Mouse (Mus musculus) kidney, postnatal 10 days (tissue): ENCODE results near the gene Lamtor3.
"Not testable (repeated sequence)": the region's sequence is repeated elsewhere in the genome, so short reads cannot be mapped to it uniquely, and the experiment has no call there.

Experiments
- DNase-seq: peaks from one replicate; pipeline ENCODE4 v3.0.0; 2021; ENCODE audit warnings: mixed read lengths

Lamtor3 gene

GRCm38 (mm10) chr3:137935570-137936525, 17.5 kb downstream of the Lamtor3 start:
- DNase-seq: no peak

- no peak for DNase-seq
These were observed 18.2 kb downstream of the Lamtor3 start for GRCm38 (mm10) chr3:137936541-137936940.

- DNase-seq: peak; percentile 71
These were observed 20.3 kb downstream of the Lamtor3 start for GRCm38 (mm10) chr3:137938608-137939007.

GRCm38 (mm10) chr3:137940757-137941156, 22.5 kb downstream of the Lamtor3 start:
- DNase-seq: no peak

GRCm38 (mm10) chr3:137941555-137941954, 23.2 kb downstream of the Lamtor3 start:
- no peak for DNase-seq

- DNase-seq: no peak
These were observed 23.9 kb downstream of the Lamtor3 start for GRCm38 (mm10) chr3:137942098-137942622.

- DNase-seq: no peak
These were observed 25.4 kb downstream of the Lamtor3 start for GRCm38 (mm10) chr3:137943737-137944154.

- no peak for DNase-seq
These were observed 28.5 kb downstream of the Lamtor3 start for GRCm38 (mm10) chr3:137946827-137947226.

GRCm38 (mm10) chr3:137947525-137947924, 29.2 kb downstream of the Lamtor3 start:
- DNase-seq: no peak

- DNase-seq: no peak
These were observed 32.0 kb downstream of the Lamtor3 start for GRCm38 (mm10) chr3:137950191-137950885.

- DNase-seq: not testable (repeated sequence)
These were observed 33.0 kb downstream of the Lamtor3 start for GRCm38 (mm10) chr3:137951302-137951701.

- no peak for DNase-seq
These were observed 33.5 kb downstream of the Lamtor3 start for GRCm38 (mm10) chr3:137951819-137952218.

- no peak for DNase-seq
These were observed 34.1 kb downstream of the Lamtor3 start for GRCm38 (mm10) chr3:137952225-137952913.

- peak; percentile 47 for DNase-seq
These were observed 34.9 kb downstream of the Lamtor3 start for GRCm38 (mm10) chr3:137952914-137953880.

- DNase-seq: no peak
These were observed 36.1 kb downstream of the Lamtor3 start for GRCm38 (mm10) chr3:137954256-137954916.

- DNase-seq: peak; percentile 17
These were observed 37.3 kb downstream of the Lamtor3 start for GRCm38 (mm10) chr3:137955560-137956081.

- no peak for DNase-seq
These were observed 39.6 kb downstream of the Lamtor3 start for GRCm38 (mm10) chr3:137957864-137958263.

GRCm38 (mm10) chr3:137958352-137958751, 40.0 kb downstream of the Lamtor3 start:
- no peak for DNase-seq

- DNase-seq: no peak
These were observed 41.1 kb downstream of the Lamtor3 start for GRCm38 (mm10) chr3:137959456-137959855.

- no peak for DNase-seq
These were observed 43.6 kb downstream of the Lamtor3 start for GRCm38 (mm10) chr3:137961736-137962385.
